Comparison of ENCODE assay signal across 9 mouse cellular contexts in genomic region chr12:29054367-29054766, GRCm38 (mm10).
A peak's percentile ranks its signal among the peaks of the same experiment; 100 is the strongest.
DNase-seq lines count a peak whose midpoint lies in the region; ATAC-seq and TF ChIP-seq lines count a peak whose summit lies in the region.
"Had no signal": no experiment of that assay in that cellular context is flagged by ENCODE, and none has a peak within 500 bp of the region (broad histone marks: within the 10 kb centered on the region; RNA-seq: fewer than 3 reads in every experiment).

No protein-coding gene starts in this region.

- H3K27me3 ChIP-seq in kidney, embryonic 14.5 days (ENCODE audit: control insufficient read depth, insufficient read depth, low read length) = no peaks in the 10 kb centered on the region
- no peaks in the 10 kb centered on the region for H3K27me3 ChIP-seq in liver, postnatal 0 days (ENCODE audit: insufficient read depth, low read length)
- H3K27me3 ChIP-seq: embryonic facial prominence, embryonic 12.5 days had no signal

- no peak for TF ChIP-seq EP300 in liver, postnatal 0 days (IDR thresholded peaks at IDR 0.05; ENCODE audit: low read depth)

- no peak for TF ChIP-seq CTCF in liver, postnatal 0 days (IDR thresholded peaks at IDR 0.05; ENCODE audit: low read depth)

- WGBS in kidney, embryonic 14.5 days = 43% methylated on average over 7 of the region's 7 CpGs
- WGBS in liver, postnatal 0 days (ENCODE audit: insufficient replicate concordance) = 50% methylated on average over 7 of the region's 7 CpGs

- no peak overlapping the region for H3K9ac ChIP-seq in kidney, embryonic 14.5 days (ENCODE audit: low read depth, low read length)
- no peak overlapping the region for H3K9ac ChIP-seq in liver, postnatal 0 days (replicated peaks)
- H3K9ac ChIP-seq: embryonic facial prominence, embryonic 12.5 days had no signal

- H3K9me3 ChIP-seq in kidney, embryonic 14.5 days (ENCODE audit: control insufficient read depth, low read length) = no peaks in the 10 kb centered on the region
- no peaks in the 10 kb centered on the region for H3K9me3 ChIP-seq in liver, postnatal 0 days (ENCODE audit: low read length)
- H3K9me3 ChIP-seq: embryonic facial prominence, embryonic 12.5 days had no signal

- no peaks in the 10 kb centered on the region for H3K36me3 ChIP-seq in kidney, embryonic 14.5 days (ENCODE audit: control insufficient read depth, insufficient read depth, low read length)
- H3K36me3 ChIP-seq in liver, postnatal 0 days (replicated peaks; ENCODE audit: insufficient read depth, low read length) = no peaks in the 10 kb centered on the region
- H3K36me3 ChIP-seq: embryonic facial prominence, embryonic 12.5 days had no signal

- peaks cover 13% of the 10 kb centered on the region for H3K4me1 ChIP-seq in kidney, embryonic 14.5 days (ENCODE audit: control insufficient read depth, insufficient read depth, low read length)
- H3K4me1 ChIP-seq in liver, postnatal 0 days (ENCODE audit: insufficient read depth) = no peaks in the 10 kb centered on the region

- peak; percentile 20 for DNase-seq in kidney, postnatal 14 days
- peak; percentile 88 for DNase-seq in MN1 (ENCODE audit: low spot score)
- DNase-seq in adrenal gland, adult 18-20 months (ENCODE audit: low spot score in 2 of 2) = peak; percentile 47
- DNase-seq in gonadal fat pad, adult 2 months (ENCODE audit: low read depth) = peak; percentile 16
- DNase-seq in frontal cortex, adult 2 months (ENCODE audit: extremely low spot score in 1 of 2, low spot score in 1 of 2) = no peak
- DNase-seq in layer of hippocampus, adult 18-20 months (ENCODE audit: low spot score in 2 of 2) = no peak
- DNase-seq in liver, postnatal 0 days = no peak

- H3K27ac ChIP-seq in kidney, embryonic 14.5 days (ENCODE audit: low read depth, low read length) = no peak overlapping the region
- no peak overlapping the region for H3K27ac ChIP-seq in liver, postnatal 0 days (ENCODE audit: low read depth)
- H3K27ac ChIP-seq: embryonic facial prominence, embryonic 12.5 days had no signal

- H3K4me3 ChIP-seq in kidney, embryonic 14.5 days (ENCODE audit: low read length) = no peak overlapping the region
- H3K4me3 ChIP-seq in liver, postnatal 0 days (ENCODE audit: low read depth, low read length) = no peak overlapping the region
- H3K4me3 ChIP-seq: embryonic facial prominence, embryonic 12.5 days had no signal

- no peak for ATAC-seq in kidney, embryonic 14.5 days (ENCODE audit: low FRiP score, low TSS enrichment)
- ATAC-seq in liver, postnatal 0 days = no peak

- H3K4me2 ChIP-seq in kidney, embryonic 14.5 days (replicated peaks; ENCODE audit: low read depth, low read length) = no peak overlapping the region
- no peak overlapping the region for H3K4me2 ChIP-seq in liver, postnatal 0 days (ENCODE audit: low read depth, low read length)
- H3K4me2 ChIP-seq: embryonic facial prominence, embryonic 12.5 days had no signal

Comparison
In these comparisons a context has a peak if more than half of its experiments do, and no peak if none do; other contexts are left out.
1. DNase-seq: peak in kidney, postnatal 14 days (single experiment), MN1 (single experiment), adrenal gland, adult 18-20 months (2 of 2) and gonadal fat pad, adult 2 months (single experiment); none in frontal cortex, adult 2 months (0 of 2), layer of hippocampus, adult 18-20 months (0 of 2) and liver, postnatal 0 days (single experiment).